Mouse (Mus musculus): ENCODE measurements around the gene Krt36. TPM values are rescaled to one million over a fixed set of nuclear protein-coding genes. Genes with fewer than 3 reads are reported as not detected.

The Krt36 gene
- polyA plus RNA-seq (2017; shearing (Covaris generic)) = not detected

DNA sequence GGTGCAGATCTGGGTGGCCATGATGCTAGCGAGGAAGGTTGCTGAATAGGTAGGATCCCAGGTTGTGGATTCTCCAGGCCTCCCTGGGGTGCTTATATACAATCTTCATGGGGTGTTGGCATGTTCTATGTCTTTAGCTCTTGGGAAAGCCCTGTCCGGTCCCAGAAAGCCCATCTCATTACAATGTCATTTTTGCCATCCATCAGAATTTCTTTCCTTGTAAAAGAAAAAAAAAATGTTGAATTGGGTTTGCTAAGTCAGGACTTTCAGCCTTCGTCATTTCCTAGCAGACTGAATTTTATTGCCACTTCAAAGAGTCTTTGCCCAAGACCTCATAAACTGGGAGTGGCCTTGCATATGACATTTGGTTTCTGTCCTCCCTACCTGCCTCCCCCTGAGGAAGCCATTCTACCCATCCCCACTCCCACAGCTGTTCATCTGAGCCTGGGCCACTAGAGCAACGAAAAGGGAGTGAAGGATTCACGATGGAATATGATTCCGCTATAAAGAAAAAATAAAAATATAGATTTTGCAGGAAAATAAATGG, at the start of gene Krt36:
TSS of gene Krt36 (minus strand) at position 51 of the 547 bp plus-strand sequence.

DNA sequence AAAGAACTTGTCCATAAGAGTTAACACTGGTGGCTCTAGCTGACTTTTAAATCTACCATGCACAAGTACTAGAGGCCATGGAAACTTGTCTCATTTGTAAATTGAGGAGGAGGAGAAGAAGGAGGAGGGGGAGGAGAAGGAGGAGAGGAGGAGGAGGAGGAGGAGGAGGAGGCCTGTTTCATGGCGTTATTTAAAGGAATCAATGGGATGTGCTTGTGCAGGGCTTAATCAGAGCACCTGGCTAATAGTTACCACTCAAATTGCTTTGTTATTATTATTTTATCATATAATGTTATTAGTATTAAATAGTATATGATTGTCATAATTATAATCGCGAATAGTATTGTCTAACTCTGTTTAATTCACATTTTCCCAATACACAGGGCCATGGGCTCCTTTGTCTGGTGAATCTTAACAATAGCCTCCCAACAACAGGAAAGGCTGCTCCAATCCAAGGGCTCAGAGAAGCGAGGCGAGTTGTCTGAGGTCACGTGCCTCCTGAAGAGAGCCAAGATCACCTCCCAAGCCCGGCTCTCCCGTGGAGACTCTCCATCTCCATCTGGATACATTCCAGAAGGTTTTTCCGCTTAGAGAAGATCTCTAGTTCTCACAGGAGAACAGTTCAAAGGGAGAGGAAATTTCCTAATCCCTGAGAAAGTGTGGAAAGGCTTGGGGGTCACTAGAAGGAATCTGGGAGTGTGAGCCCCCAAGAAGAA, 43.3 kb upstream of the Krt36 start, which contains the start of gene Krt19:
TSS of gene Krt19 (minus strand) at position 51 of the 716 bp plus-strand sequence.

DNA sequence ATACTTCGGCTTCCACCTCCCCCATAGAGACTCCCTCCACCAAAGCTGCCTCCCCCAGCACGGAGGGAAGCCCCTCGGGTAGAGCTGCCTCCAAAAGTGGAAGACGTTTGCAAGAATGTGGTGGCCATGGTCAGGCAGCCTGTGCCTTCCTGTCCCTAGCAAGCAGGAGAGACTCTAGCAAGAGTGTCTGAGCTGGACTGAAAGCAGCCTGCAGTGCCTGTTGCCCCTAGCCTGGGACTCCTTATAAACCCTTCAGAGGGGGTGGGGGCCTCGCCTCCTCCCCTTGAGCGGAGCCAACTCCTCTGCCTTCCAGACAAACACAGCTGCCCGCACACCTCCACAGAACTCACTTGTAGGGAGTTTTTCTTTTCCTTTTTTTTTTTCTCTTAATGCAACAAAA, 30.3 kb upstream of the Krt36 start, which contains the start of gene Krt15:
TSS of gene Krt15 (minus strand) at position 198 of the 400 bp plus-strand sequence.

DNA sequence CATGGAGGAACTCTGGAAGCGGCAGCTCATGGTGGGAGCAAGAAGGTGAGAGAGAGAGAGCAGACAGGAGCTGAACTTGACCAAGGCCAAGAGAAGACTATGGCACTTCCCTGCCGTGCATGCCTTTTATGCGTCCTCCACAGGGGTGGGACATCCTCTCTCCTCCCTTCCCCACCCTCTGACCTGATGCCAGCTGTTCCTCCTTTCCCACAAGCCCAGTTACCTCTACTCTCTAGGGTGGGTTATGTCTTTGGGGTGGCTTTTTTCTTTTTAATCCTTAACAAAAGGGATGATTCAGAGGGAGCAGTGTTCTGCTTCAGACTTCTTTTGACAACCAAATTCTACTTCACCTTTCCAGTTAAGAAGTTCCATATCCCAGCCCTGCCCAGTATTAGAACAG, 16.0 kb upstream of the Krt36 start, which contains the start of gene Krt13:
TSS of gene Krt13 (minus strand) at position 101 of the 400 bp plus-strand sequence.

DNA sequence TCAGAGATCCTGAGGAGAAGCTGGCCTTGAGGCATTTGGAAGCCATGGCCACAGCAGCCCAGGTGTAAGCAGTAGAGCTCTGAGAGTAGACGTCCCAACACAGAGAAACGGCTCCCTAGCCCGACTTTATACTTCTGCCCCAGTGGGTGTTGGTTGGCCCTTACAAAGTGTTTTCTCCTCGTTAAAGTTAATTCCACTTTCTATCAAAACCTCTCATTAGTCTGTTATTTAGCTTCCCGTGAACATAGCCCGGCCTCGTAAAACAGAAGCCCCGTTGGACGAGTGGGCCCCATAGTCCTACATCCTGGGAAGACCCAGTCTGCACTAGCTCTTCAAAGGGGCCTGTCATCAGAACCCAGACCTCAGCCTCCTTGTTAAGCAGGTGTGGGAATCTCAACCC, 9.3 kb downstream of the Krt36 start, which contains the start of gene Krt35:
TSS of gene Krt35 (minus strand) at position 101 of the 400 bp plus-strand sequence.

DNA sequence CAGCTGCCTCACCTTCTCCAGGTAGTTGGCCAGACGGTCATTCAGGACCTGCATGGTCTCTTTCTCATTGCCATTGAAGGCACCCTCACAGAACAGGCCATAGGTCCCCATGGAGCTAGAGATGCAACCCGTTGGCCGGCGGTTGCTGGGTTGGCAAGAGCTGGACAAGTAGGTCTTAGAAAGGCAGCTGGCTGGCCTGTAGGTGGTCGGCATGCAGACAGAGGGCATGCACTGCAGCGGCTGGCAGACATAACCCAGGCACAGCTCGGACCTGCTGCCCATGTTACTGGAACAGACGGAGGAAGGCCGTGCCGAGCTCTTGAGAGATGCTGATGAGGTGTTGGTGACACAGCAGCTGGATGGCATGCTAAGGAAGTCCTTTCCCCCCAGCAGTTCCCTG, 17.6 kb downstream of the Krt36 start, which contains the start of gene Krt32:
TSS of gene Krt32 (minus strand) at position 366 of the 400 bp plus-strand sequence.

Other genes starting within 250 kb of the Krt36 start
- gene Gm11568, start 247.7 kb downstream of the Krt36 start, polyA plus RNA-seq (2017; shearing (Covaris generic)) = not detected
- gene Gm11559, start 241.2 kb downstream of the Krt36 start, polyA plus RNA-seq (2017; shearing (Covaris generic)) = not detected
- not detected for gene Krtap9-1, start 232.2 kb downstream of the Krt36 start, polyA plus RNA-seq (2017; shearing (Covaris generic))
- not detected for gene Gm11567, start 226.4 kb downstream of the Krt36 start, polyA plus RNA-seq (2017; shearing (Covaris generic))
- not detected for gene Krtap31-1, start 197.7 kb downstream of the Krt36 start, polyA plus RNA-seq (2017; shearing (Covaris generic))
- not detected for gene Gm11565, start 190.9 kb downstream of the Krt36 start, polyA plus RNA-seq (2017; shearing (Covaris generic))
- not detected for gene Krtap31-2, start 169.3 kb downstream of the Krt36 start, polyA plus RNA-seq (2017; shearing (Covaris generic))
- not detected for gene Krtap9-5, start 157.2 kb downstream of the Krt36 start, polyA plus RNA-seq (2017; shearing (Covaris generic))
- not detected for gene Krtap29-1, start 126.6 kb downstream of the Krt36 start, polyA plus RNA-seq (2017; shearing (Covaris generic))
- gene Krtap16-1, start 119.0 kb downstream of the Krt36 start, polyA plus RNA-seq (2017; shearing (Covaris generic)) = not detected
- gene Krtap17-1, start 111.6 kb downstream of the Krt36 start, polyA plus RNA-seq (2017; shearing (Covaris generic)) = not detected
- gene Krt33a, start 89.4 kb downstream of the Krt36 start, polyA plus RNA-seq (2017; shearing (Covaris generic)) = not detected
- gene Krt33b, start 75.8 kb downstream of the Krt36 start, polyA plus RNA-seq (2017; shearing (Covaris generic)) = not detected
- gene Krt34, start 64.1 kb downstream of the Krt36 start, polyA plus RNA-seq (2017; shearing (Covaris generic)) = not detected
- gene Krt31, start 55.1 kb downstream of the Krt36 start, polyA plus RNA-seq (2017; shearing (Covaris generic)) = not detected
- gene Krt32, start 17.4 kb downstream of the Krt36 start, polyA plus RNA-seq (2017; shearing (Covaris generic)) = not detected
- not detected for gene Krt35, start 9.4 kb downstream of the Krt36 start, polyA plus RNA-seq (2017; shearing (Covaris generic))
- gene Krt13, start 15.9 kb upstream of the Krt36 start, polyA plus RNA-seq (2017; shearing (Covaris generic)) = not detected
- gene Krt15, start 30.3 kb upstream of the Krt36 start, polyA plus RNA-seq (2017; shearing (Covaris generic)) = not detected
- gene Krt19, start 43.0 kb upstream of the Krt36 start, polyA plus RNA-seq (2017; shearing (Covaris generic)) = not detected
- not detected for gene Krt9, start 87.6 kb upstream of the Krt36 start, polyA plus RNA-seq (2017; shearing (Covaris generic))
- gene Krt14, start 101.9 kb upstream of the Krt36 start, polyA plus RNA-seq (2017; shearing (Covaris generic)) = not detected
- not detected for gene Krt16, start 143.3 kb upstream of the Krt36 start, polyA plus RNA-seq (2017; shearing (Covaris generic))
- 0.24 TPM for gene Krt17, start 155.4 kb upstream of the Krt36 start, polyA plus RNA-seq (2017; shearing (Covaris generic))
- gene Krt42, start 164.2 kb upstream of the Krt36 start, polyA plus RNA-seq (2017; shearing (Covaris generic)) = not detected
- gene Eif1, start 214.3 kb upstream of the Krt36 start, polyA plus RNA-seq (2017; shearing (Covaris generic)) = 5,204 TPM
- not detected for gene Gast, start 228.8 kb upstream of the Krt36 start, polyA plus RNA-seq (2017; shearing (Covaris generic))

Data from effector memory CD4-positive, alpha-beta T cell, adult 5 months (primary cell).